ENCODE assay signal across 7 mouse cellular contexts in the genomic region with DNA sequence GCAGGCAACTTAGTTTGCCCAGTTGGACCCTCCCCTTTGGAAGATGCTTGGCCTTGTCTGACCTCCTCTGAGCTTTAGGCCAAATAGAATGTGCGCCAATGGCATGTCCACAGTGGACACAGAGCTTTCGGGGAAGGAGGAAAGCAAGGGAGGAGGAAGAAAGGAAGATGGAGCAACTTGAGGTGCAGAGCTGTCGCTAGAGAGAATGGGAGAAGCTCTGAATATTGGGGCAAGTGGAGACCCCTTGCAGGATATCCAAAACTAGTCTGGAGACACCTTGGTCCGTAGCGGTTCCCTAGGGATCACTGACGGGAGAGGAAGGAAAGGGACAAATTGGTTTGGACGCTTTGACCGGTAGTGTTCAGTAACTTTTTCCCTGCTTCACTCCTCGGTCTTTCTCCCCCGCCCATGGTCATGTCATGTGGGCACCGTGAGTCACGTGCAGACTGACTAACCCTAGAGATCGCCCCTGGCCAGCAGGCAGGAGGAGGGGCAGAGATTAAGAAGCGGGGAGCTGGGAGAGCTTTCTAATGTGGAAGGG. TPM values are rescaled to one million over a fixed set of nuclear protein-coding genes. Genes with fewer than 3 reads are reported as not detected.
DNase-seq lines count a peak whose midpoint lies in the region; ATAC-seq and TF ChIP-seq lines count a peak whose summit lies in the region.

No protein-coding gene starts in this region.

- peak overlapping the region; percentile 99 for H3K4me2 ChIP-seq in forebrain, embryonic 14.5 days (ENCODE audit: low read length)
- H3K4me2 ChIP-seq in liver, embryonic 14.5 days (ENCODE audit: low read depth), result peak overlapping the region; percentile 51

- H3K4me3 ChIP-seq in forebrain, embryonic 14.5 days (ENCODE audit: low read depth, low read length), result peak overlapping the region; percentile 62
- peak overlapping the region in 1 of 2 experiments; percentile 42; a peak in 1 of 4 replicates for H3K4me3 ChIP-seq in liver, embryonic 14.5 days (ENCODE audit: insufficient read depth in 1 of 2, low read depth in 2 of 2, low read length in 2 of 2)

- no peaks in the 10 kb centered on the region for H3K27me3 ChIP-seq in forebrain, embryonic 14.5 days (replicated peaks; ENCODE audit: control insufficient read depth, insufficient read depth, low read length)
- H3K27me3 ChIP-seq in liver, embryonic 14.5 days (ENCODE audit: control insufficient read depth, insufficient read depth, low read length), result peaks cover 17% of the 10 kb centered on the region

- under 1% methylated on average over 14 of the region's 14 CpGs for WGBS in forebrain, embryonic 14.5 days
- 1% methylated on average over 14 of the region's 14 CpGs for WGBS in liver, embryonic 14.5 days (ENCODE audit: insufficient replicate concordance)

- H3K27ac ChIP-seq in forebrain, embryonic 14.5 days (ENCODE audit: low read depth, low read length), result no peak overlapping the region
- no peak overlapping the region for H3K27ac ChIP-seq in liver, embryonic 14.5 days

- TF ChIP-seq CTCF in liver, embryonic 14.5 days (IDR thresholded peaks at IDR 0.05; ENCODE audit: low read depth), result no peak

- peak overlapping the region; percentile 77 for H3K9ac ChIP-seq in forebrain, embryonic 14.5 days (ENCODE audit: low read length)
- no peak overlapping the region for H3K9ac ChIP-seq in liver, embryonic 14.5 days (replicated peaks)

- intact Hi-C loops in heart, postnatal 10 days (cut with DNase I), result no loop called here

- ATAC-seq in forebrain, embryonic 14.5 days, result no peak
- ATAC-seq in liver, embryonic 14.5 days (ENCODE audit: insufficient read depth), result no peak

- no peak for TF ChIP-seq EP300 in liver, embryonic 14.5 days (IDR thresholded peaks at IDR 0.05; ENCODE audit: low read depth)

- H3K9me3 ChIP-seq in forebrain, embryonic 14.5 days (replicated peaks; ENCODE audit: control insufficient read depth, low read length), result no peaks in the 10 kb centered on the region
- H3K9me3 ChIP-seq in liver, embryonic 14.5 days (ENCODE audit: control insufficient read depth, low read length), result no peaks in the 10 kb centered on the region

- peaks cover 3% of the 10 kb centered on the region; the same call in 1 of the 2 replicates for H3K4me1 ChIP-seq in forebrain, embryonic 14.5 days (ENCODE audit: control insufficient read depth, insufficient read depth, low read length)
- H3K4me1 ChIP-seq in liver, embryonic 14.5 days (replicated peaks; ENCODE audit: control insufficient read depth in 2 of 2, insufficient read depth in 2 of 2, low read length in 1 of 2), result no peaks in the 10 kb centered on the region

- no peaks in the 10 kb centered on the region for H3K36me3 ChIP-seq in forebrain, embryonic 14.5 days (ENCODE audit: control insufficient read depth, insufficient read depth, low read length)
- H3K36me3 ChIP-seq in liver, embryonic 14.5 days (replicated peaks; ENCODE audit: control insufficient read depth, insufficient read depth, low read depth), result no peaks in the 10 kb centered on the region

- DNase-seq in cerebellum, adult 11 months, result peak; percentile 57
- DNase-seq in forebrain, embryonic 14.5 days (ENCODE audit: low spot score), result peak; percentile 45
- peak; percentile 43 to 59 for DNase-seq in heart, postnatal 10 days
- DNase-seq in kidney, postnatal 36 days, result peak; percentile 76
- DNase-seq in liver, embryonic 14.5 days (ENCODE audit: low read depth in 3 of 3, low spot score in 3 of 3), result no peak
- peak; percentile 68 for DNase-seq in ovary, adult 18-20 months (ENCODE audit: low spot score)
- no peak for DNase-seq in thymus, postnatal 4 days

RNA-seq across cellular contexts. Expression of gene Magi2, which starts 1.0 kb away (rescaled TPM):
- polyA plus RNA-seq in forebrain, embryonic 14.5 days (2014; fragmentation: Nextera tagmentation; extraction: Ambion mirVana), result 8.4 and 13.5 TPM in 2 replicates
- 1 to 10 TPM; 2.2 to 2.4 TPM for total RNA-seq in heart, postnatal 10 days (2021)
- 0.09 and 0.15 TPM in 2 replicates for polyA plus RNA-seq in liver, embryonic 14.5 days (2012; rRNA removed)
- polyA plus RNA-seq in liver, embryonic 14.5 days (2014; fragmentation: Nextera tagmentation; extraction: Ambion mirVana), result 0.08 and 0.10 TPM in 2 replicates

Comparison
In these comparisons a context has a peak if more than half of its experiments do, and no peak if none do; other contexts are left out.
1. DNase-seq: peak in cerebellum, adult 11 months (single experiment), forebrain, embryonic 14.5 days (single experiment), heart, postnatal 10 days (2 of 2), kidney, postnatal 36 days (2 of 2) and ovary, adult 18-20 months (single experiment); none in liver, embryonic 14.5 days (0 of 3) and thymus, postnatal 4 days (single experiment).